Mouse (Mus musculus) limb, embryonic 11.5 days (tissue): Measurements from ENCODE around the gene Hist1h4b. TPM values are rescaled to one million over a fixed set of nuclear protein-coding genes. Genes with fewer than 3 reads are reported as not detected.

Experiments
- ATAC-seq: fragments of 200-750 bp; cut with Nextera tagmentation; 2 replicates; pipeline ENCODE4 v1.8.0; 2017; ENCODE audit warnings: low read depth; ENCODE audit not compliant: insufficient number of reproducible peaks, low FRiP score, low TSS enrichment
- DNase-seq: peaks from one replicate; pipeline ENCODE4 v3.0.0-alpha.2; 2015; ENCODE audit warnings: low spot score
- H3K27ac ChIP-seq: fragments of 300-500 bp; sonication (generic); replicated peaks from 2 replicates; pipeline ENCODE4 v1.5.1; 2014; ENCODE audit warnings: low read depth, mild to moderate bottlenecking, low read length
- H3K27me3 ChIP-seq: fragments of 300-500 bp; sonication (generic); 2 replicates; pipeline ENCODE4 v1.6.1; 2014; ENCODE audit warnings: mild to moderate bottlenecking, low read length, mixed read lengths; ENCODE audit not compliant: control insufficient read depth, insufficient read depth
- H3K36me3 ChIP-seq: fragments of 300-500 bp; sonication (generic); 2 replicates; pipeline ENCODE4 v1.6.1; 2014; ENCODE audit warnings: mild to moderate bottlenecking, low read length, moderate library complexity, mixed read lengths; ENCODE audit not compliant: control insufficient read depth, insufficient read depth
- H3K4me1 ChIP-seq: fragments of 300-500 bp; sonication (generic); 2 replicates; pipeline ENCODE4 v1.6.1; 2014; ENCODE audit warnings: low read length, mixed read lengths; ENCODE audit not compliant: control insufficient read depth, insufficient read depth
- H3K4me2 ChIP-seq: fragments of 300-500 bp; sonication (generic); 2 replicates; pipeline ENCODE4 v1.6.1; 2014; ENCODE audit warnings: low read depth, mild to moderate bottlenecking, moderate library complexity; ENCODE audit not compliant: severe bottlenecking
- H3K4me3 ChIP-seq: fragments of 300-500 bp; sonication (generic); 2 replicates; pipeline ENCODE4 v1.5.1; 2014; ENCODE audit warnings: low read depth, low read length
- H3K9ac ChIP-seq: fragments of 300-500 bp; sonication (generic); 2 replicates; pipeline ENCODE4 v1.6.1; 2014; ENCODE audit warnings: mild to moderate bottlenecking, low read length
- H3K9me3 ChIP-seq: fragments of 300-500 bp; sonication (generic); 2 replicates; pipeline ENCODE4 v1.6.1; 2016; ENCODE audit warnings: low read length; ENCODE audit not compliant: control insufficient read depth
- WGBS: fragments of 180-500 bp; shearing (Covaris S2); extraction: QIAGEN DNeasy Blood & Tissue Kit; methylation state at CpG from one replicate; pipeline ENCODE4 v1.1.7; 2014; 5-methylcytosine and 5-hydroxymethylcytosine counted together
- polyA plus RNA-seq: library from polyadenylated mRNA; unstranded; fragments of >200 nt; fragmentation: Nextera tagmentation; extraction: Ambion mirVana; gene quantifications from 2 replicates; pipeline ENCODE4 v1.2.1, GENCODE M21; 2014

Gene Hist1h4b
- polyA plus RNA-seq, 1 experiment from 2014 or later = 6.3 TPM

DNA sequence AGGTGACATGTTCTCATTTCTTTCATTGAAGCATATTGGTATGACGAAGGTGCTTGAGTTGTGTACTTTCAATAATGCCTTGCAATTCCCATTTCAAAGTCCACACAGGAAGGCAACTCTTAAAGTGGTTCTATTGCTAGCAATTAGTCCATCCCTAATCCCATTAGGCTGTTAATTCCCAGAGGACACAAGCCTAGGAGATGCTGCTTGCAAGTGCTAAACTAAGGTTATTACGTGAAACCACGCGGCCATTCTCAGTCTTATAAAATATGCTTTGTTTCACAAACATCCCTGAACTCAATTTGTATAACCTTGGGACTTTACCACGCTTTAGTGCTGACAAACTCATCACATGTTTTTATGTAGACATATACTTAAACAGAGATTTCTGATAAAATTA lies 19.7 kb upstream of the Hist1h4b start:
- peak; percentile 18 for DNase-seq
- H3K27ac ChIP-seq = no peak overlapping the region
- WGBS = 81% methylated on average over 5 of the region's 5 CpGs
- no peaks in the 10 kb centered on the region for H3K9me3 ChIP-seq
- no peaks in the 10 kb centered on the region for H3K36me3 ChIP-seq
- ATAC-seq = no peak
- no peaks in the 10 kb centered on the region for H3K27me3 ChIP-seq
- H3K9ac ChIP-seq = no peak overlapping the region
- no peak overlapping the region for H3K4me2 ChIP-seq
- H3K4me3 ChIP-seq = no peak overlapping the region
- H3K4me1 ChIP-seq = no peaks in the 10 kb centered on the region

DNA sequence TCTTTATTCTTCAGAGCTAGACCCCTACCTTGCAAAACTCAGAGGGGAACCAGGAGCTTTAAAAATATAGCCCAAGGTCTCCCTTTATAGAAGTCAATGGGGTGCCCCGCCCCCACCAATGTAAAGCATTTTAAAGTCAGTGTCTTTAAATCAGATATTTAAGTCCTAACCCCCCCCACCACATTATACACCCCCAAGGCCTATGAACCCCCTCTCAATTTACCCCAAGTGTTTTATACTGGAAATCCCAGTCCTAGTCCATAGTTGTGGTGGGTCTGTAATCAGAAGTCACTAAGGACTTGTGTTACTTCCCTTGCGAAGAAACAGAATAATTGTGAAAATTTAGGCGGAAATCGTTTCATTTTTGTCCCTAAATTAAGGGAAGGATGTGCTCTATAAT lies 18.8 kb upstream of the Hist1h4b start:
- ATAC-seq (no peak), DNase-seq (peak; percentile 34)
- 27% methylated on average over 4 of the region's 4 CpGs for WGBS
- Histone ChIP-seq H3K4me2 (peak overlapping the region; percentile 70), H3K4me3 (peak overlapping the region; percentile 48; the same call in 1 of the 2 replicates), H3K27me3 (no peaks in the 10 kb centered on the region), H3K9me3 (no peaks in the 10 kb centered on the region), H3K27ac (peak overlapping the region; percentile 99), H3K36me3 (no peaks in the 10 kb centered on the region), H3K9ac (peak overlapping the region; percentile 77), H3K4me1 (no peaks in the 10 kb centered on the region)

DNA sequence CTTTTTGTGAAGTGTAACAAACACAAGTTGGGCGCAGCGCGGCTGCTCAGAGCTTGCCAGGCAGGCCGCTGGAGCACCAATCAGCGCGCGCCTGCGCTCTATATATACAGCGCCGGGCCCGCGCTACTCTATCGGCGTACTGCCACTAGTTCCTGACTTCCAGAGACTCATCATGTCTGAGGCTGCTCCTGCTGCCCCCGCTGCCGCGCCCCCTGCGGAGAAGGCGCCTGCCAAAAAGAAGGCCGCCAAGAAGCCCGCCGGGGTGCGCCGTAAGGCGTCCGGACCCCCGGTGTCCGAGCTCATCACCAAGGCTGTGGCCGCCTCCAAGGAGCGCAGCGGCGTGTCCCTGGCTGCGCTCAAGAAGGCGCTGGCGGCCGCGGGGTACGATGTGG lies 18.1 kb upstream of the Hist1h4b start, which contains the start of gene Hist1h1c:
Hist1h1c (plus strand) TSS at position 132 of the 392 bp plus-strand sequence.
- DNase-seq (peak; percentile 95), ATAC-seq (peak; percentile 92)
- peak within 1 kb of the TSS; percentile 77 for H3K9ac ChIP-seq
- under 1% methylated on average over 32 of the region's 38 CpGs for WGBS
- peak within 1 kb of the TSS; percentile 99 for H3K27ac ChIP-seq
- H3K36me3 ChIP-seq = no peaks in the 10 kb centered on the region
- no peaks in the 10 kb centered on the region for H3K4me1 ChIP-seq
- peak within 1 kb of the TSS; percentile 70 for H3K4me2 ChIP-seq
- no peaks in the 10 kb centered on the region for H3K9me3 ChIP-seq
- H3K4me3 ChIP-seq = peak within 1 kb of the TSS; percentile 48
- H3K27me3 ChIP-seq = no peaks in the 10 kb centered on the region

DNA sequence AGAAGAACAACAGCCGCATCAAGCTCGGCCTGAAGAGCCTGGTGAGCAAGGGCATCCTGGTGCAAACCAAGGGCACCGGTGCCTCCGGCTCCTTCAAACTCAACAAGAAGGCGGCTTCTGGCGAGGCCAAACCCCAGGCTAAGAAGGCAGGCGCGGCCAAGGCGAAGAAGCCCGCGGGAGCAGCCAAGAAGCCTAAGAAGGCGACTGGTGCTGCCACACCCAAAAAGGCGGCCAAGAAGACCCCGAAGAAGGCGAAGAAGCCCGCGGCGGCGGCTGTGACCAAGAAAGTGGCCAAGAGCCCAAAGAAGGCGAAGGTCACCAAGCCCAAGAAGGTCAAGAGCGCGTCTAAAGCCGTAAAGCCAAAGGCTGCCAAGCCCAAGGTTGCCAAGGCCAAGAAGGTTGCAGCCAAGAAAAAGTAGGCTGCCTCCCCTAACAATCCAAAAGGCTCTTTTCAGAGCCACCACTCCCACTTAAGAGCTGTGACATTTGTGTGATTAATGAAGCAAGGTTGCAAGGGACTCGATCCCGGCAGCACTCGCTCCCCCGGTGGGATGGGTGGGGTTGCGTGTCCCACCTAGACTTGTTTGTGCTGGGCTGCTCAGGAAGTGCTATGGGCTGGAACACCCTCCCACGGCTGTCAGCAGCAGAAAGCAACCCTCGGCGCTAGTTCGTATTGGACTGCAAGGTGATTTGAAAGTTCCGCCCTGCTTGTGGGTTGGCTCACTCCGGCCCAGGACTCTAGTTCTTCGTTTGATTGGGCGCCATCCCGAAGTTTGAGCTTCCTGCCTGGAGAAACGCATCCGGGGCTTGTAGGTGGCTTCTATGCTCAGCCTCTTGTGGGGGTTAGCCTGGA lies 17.5 kb upstream of the Hist1h4b start:
- H3K9ac ChIP-seq = peak overlapping the region; percentile 77
- no peaks in the 10 kb centered on the region for H3K36me3 ChIP-seq
- H3K9me3 ChIP-seq = no peaks in the 10 kb centered on the region
- ATAC-seq (peak; percentile 88), DNase-seq (peak; percentile 97)
- no peaks in the 10 kb centered on the region for H3K4me1 ChIP-seq
- WGBS = under 1% methylated on average over 39 of the region's 39 CpGs
- peak overlapping the region; percentile 99 for H3K27ac ChIP-seq
- H3K27me3 ChIP-seq = no peaks in the 10 kb centered on the region
- peak overlapping the region; percentile 70 for H3K4me2 ChIP-seq
- peak overlapping the region; percentile 48 for H3K4me3 ChIP-seq

DNA sequence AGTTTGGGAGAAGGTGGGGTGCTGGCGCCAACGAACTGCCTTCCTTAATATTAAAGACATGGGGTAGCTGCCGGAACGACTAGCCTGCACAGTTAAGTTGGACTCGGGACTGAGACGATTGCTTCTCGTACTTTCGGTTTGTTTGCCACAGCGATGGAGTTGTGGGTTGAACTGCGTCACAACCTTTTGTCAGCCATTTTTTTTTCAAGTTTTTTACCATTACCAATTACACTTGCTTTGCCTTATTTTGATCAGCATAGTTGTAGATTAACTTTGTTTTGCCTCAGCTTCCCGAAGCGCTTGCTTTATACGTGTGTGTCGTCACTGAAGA lies 16.9 kb upstream of the Hist1h4b start:
- Histone ChIP-seq H3K4me2 (peak overlapping the region; percentile 70), H3K9ac (peak overlapping the region; percentile 77), H3K27me3 (no peaks in the 10 kb centered on the region), H3K4me1 (no peaks in the 10 kb centered on the region), H3K9me3 (no peaks in the 10 kb centered on the region), H3K27ac (peak overlapping the region; percentile 99), H3K36me3 (no peaks in the 10 kb centered on the region), H3K4me3 (peak overlapping the region; percentile 48)
- DNase-seq (no peak), ATAC-seq (no peak)
- under 1% methylated on average over 14 of the region's 14 CpGs for WGBS

DNA sequence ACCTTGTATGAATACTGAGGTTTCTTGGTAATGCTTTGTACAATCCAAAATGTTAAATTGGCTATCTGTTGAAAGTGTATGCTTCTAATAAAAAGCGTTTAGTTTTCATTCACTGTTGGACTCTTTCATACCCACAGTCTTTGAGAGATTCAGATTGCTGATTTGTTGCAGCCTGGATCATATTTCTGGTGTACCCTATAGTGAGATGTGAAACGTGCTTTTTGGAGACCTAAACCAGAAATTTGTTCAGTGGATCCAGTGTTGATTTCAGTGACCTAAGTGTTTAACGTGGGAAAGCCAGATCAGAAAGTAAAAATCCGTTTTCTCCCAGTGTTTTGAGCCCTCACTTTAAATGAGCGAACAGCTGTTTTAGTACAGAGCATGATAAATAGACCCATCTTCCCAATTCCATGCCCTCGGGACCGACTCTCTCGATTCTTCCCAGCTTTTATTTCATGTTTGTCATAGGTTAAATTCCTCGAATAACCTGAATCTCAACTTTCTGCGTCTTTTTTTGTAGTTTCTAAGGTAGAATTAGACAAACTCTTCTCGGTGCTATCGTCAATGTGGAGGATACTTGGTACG lies 16.5 kb upstream of the Hist1h4b start:
- ATAC-seq = no peak
- Histone ChIP-seq H3K4me1 (no peaks in the 10 kb centered on the region), H3K4me3 (peak overlapping the region; percentile 48), H3K4me2 (peak overlapping the region; percentile 70), H3K9me3 (no peaks in the 10 kb centered on the region), H3K9ac (peak overlapping the region; percentile 77), H3K36me3 (no peaks in the 10 kb centered on the region), H3K27me3 (no peaks in the 10 kb centered on the region), H3K27ac (peak overlapping the region; percentile 99)
- WGBS = 31% methylated on average over 13 of the region's 13 CpGs
- peak; percentile 38 for DNase-seq

DNA sequence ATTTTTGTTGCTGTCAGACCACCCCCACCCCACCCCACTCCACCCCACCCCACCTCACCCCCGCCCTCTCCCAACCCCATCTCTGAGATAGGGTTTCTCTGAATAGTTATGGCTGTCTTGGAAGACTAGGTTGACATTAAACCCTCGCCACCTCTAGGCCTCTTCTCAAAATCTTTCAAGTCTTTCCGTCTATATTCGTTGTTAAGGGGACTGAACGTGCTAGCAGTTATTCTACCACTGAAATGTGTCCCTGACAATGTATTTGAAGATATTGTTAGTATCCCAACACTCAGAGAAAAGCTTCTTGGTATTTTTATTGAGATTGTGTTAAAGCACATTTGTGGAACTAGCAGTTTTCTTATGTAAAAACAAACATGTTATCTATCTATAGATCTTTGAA lies 15.9 kb upstream of the Hist1h4b start:
- Histone ChIP-seq H3K27me3 (no peaks in the 10 kb centered on the region), H3K4me2 (peak overlapping the region; percentile 70; the same call in 1 of the 2 replicates), H3K9me3 (no peaks in the 10 kb centered on the region), H3K4me3 (peak overlapping the region; percentile 48; the same call in 1 of the 2 replicates), H3K4me1 (no peaks in the 10 kb centered on the region), H3K27ac (peak overlapping the region; percentile 99; the same call in 1 of the 2 replicates), H3K36me3 (no peaks in the 10 kb centered on the region), H3K9ac (no peak overlapping the region)
- DNase-seq = peak; percentile 21
- ATAC-seq = no peak
- WGBS = 66% methylated on average over 5 of the region's 5 CpGs

DNA sequence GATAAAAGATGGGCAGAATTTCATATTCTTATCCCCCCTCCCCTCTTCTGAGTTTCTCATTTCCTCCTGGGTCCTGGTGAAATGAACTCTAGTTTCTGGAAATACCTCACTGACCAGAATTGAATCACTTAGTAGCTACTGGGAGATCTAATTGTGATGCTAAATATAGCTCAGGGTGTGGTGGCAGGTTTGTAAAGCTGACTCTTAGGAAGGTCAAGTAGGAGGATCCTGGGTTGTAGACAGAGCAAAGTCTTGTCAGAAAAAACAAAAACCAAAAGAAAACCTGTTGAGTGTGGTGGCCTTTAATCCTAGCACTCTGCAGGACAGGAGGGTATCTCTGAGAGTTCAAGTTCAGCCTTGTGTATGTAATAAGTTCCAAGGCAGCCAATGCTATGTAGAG lies 14.8 kb upstream of the Hist1h4b start:
- H3K9ac ChIP-seq = no peak overlapping the region
- no peaks in the 10 kb centered on the region for H3K36me3 ChIP-seq
- H3K4me2 ChIP-seq = no peak overlapping the region
- H3K27ac ChIP-seq = no peak overlapping the region
- ATAC-seq = no peak
- H3K4me1 ChIP-seq = no peaks in the 10 kb centered on the region
- H3K27me3 ChIP-seq = no peaks in the 10 kb centered on the region
- no peaks in the 10 kb centered on the region for H3K9me3 ChIP-seq
- DNase-seq = no peak
- no peak overlapping the region for H3K4me3 ChIP-seq
